Mouse (Mus musculus) kidney, adult 11 months (tissue): ENCODE data around the gene Stk10.

Source experiments
- DNase-seq: peaks from one replicate; pipeline ENCODE4 v3.0.0; 2022

The Stk10 gene

GRCm38 (mm10) chr11:32551579-32552297 lies 18.6 kb downstream of the Stk10 start:
- DNase-seq: no peak

GRCm38 (mm10) chr11:32552401-32553090 lies 19.4 kb downstream of the Stk10 start:
- DNase-seq: peak; percentile 74

GRCm38 (mm10) chr11:32553311-32554140 lies 20.4 kb downstream of the Stk10 start:
- no peak for DNase-seq

- DNase-seq: no peak
Measured at GRCm38 (mm10) chr11:32554141-32555091, 21.3 kb downstream of the Stk10 start.

- no peak for DNase-seq
Measured at GRCm38 (mm10) chr11:32555103-32555689, 22.1 kb downstream of the Stk10 start.

GRCm38 (mm10) chr11:32556333-32556990 lies 23.4 kb downstream of the Stk10 start:
- no peak for DNase-seq

GRCm38 (mm10) chr11:32558026-32558425 lies 24.9 kb downstream of the Stk10 start:
- no peak for DNase-seq

- no peak for DNase-seq
Measured at GRCm38 (mm10) chr11:32558677-32559076, 25.6 kb downstream of the Stk10 start.

GRCm38 (mm10) chr11:32560015-32560770 lies 27.1 kb downstream of the Stk10 start:
- no peak for DNase-seq

- no peak for DNase-seq
Measured at GRCm38 (mm10) chr11:32561465-32562355, 28.6 kb downstream of the Stk10 start.

GRCm38 (mm10) chr11:32562706-32563105 lies 29.6 kb downstream of the Stk10 start:
- no peak for DNase-seq

GRCm38 (mm10) chr11:32563660-32564059 lies 30.6 kb downstream of the Stk10 start:
- no peak for DNase-seq

GRCm38 (mm10) chr11:32564629-32565028 lies 31.5 kb downstream of the Stk10 start:
- DNase-seq: no peak

- DNase-seq: no peak
Measured at GRCm38 (mm10) chr11:32565088-32565487, 32.0 kb downstream of the Stk10 start.

- DNase-seq: no peak
Measured at GRCm38 (mm10) chr11:32566184-32566583, 33.1 kb downstream of the Stk10 start.

- no peak for DNase-seq
Measured at GRCm38 (mm10) chr11:32567000-32567855, 34.1 kb downstream of the Stk10 start.

- DNase-seq: no peak
Measured at GRCm38 (mm10) chr11:32568060-32568459, 35.0 kb downstream of the Stk10 start.

- no peak for DNase-seq
Measured at GRCm38 (mm10) chr11:32568637-32569293, 35.7 kb downstream of the Stk10 start.
